Mouse (Mus musculus): ENCODE measurements around the gene Cdh26. TPM values are rescaled to one million over a fixed set of nuclear protein-coding genes. Genes with fewer than 3 reads are reported as not detected.
A peak's percentile ranks its signal among the peaks of the same experiment; 100 is the strongest.

The Cdh26 gene
- polyA plus RNA-seq, 1 experiment from 2014 or later, result 0.45 TPM

DNA sequence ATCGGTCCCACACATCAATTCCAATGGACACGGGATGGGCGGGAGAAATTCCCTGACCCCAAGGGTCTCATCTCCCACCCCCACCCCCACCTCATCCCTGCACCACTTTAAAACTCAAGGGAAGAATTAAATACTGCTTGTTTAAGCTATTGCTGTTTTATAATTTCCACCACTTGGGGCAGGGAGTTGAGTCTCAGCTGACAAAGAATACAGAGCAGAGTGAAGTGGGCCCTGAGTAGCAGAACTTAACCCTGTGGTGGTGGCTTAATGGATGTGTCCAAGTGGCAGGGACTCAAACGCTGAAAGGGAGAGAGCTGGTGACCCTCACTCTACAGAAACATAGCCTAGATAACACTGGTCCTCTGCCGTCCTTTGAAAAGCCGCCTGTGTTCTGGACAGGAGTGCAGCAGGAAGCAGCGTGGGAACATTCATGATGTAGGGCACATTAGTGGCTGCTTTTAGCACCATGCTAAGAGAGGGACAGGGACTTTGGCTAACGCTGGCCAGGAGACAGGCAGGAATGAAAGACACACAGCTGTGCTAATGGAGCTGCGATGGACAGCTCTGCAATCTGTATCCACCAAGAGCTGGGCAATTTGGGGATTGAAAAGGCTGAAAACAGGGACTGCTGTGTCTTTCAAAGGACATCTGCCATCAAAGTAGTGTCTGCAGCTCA is 60.1 kb downstream of the Cdh26 start:
- Histone ChIP-seq H3K27me3 (replicated peaks) (no peaks in the 10 kb centered on the region), H3K9ac (no peak overlapping the region), H3K4me1 (no peaks in the 10 kb centered on the region), H3K4me3 (replicated peaks) (no peak overlapping the region), H3K36me3 (no peaks in the 10 kb centered on the region), H3K4me2 (no peak overlapping the region), H3K27ac (no peak overlapping the region), H3K9me3 (no peaks in the 10 kb centered on the region)
- no peak for ATAC-seq (ENCODE audit: insufficient read depth, low FRiP score, low read depth)
- 65% methylated on average over 9 of the region's 9 CpGs for WGBS

DNA sequence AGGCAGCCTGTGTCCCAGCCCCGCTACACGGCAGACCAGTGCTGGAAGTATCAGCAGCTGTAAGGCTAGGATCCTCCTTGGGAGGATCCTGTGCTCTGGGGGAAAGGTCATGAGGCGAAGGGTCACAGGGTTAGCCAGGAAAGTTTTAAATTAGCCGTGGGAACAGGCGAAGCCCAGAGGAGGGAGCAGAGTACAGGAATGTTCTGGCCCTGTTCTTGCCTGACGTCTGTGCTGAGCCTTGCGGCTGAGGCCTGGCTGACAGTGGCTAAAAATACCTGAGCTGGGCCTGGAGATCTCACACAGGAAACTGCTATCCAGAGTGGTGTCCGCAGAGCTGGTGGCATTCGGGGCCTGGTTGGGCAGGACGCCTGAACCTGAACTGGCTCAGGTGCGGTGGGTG is 63.7 kb downstream of the Cdh26 start:
- H3K27ac ChIP-seq, result no peak overlapping the region
- H3K36me3 ChIP-seq, result no peaks in the 10 kb centered on the region
- WGBS, result 67% methylated on average over 11 of the region's 11 CpGs
- no peak overlapping the region for H3K4me2 ChIP-seq
- no peak for ATAC-seq (ENCODE audit: insufficient read depth, low FRiP score, low read depth)
- no peaks in the 10 kb centered on the region for H3K4me1 ChIP-seq
- no peaks in the 10 kb centered on the region for H3K9me3 ChIP-seq
- no peaks in the 10 kb centered on the region for H3K27me3 ChIP-seq (replicated peaks)
- H3K4me3 ChIP-seq (replicated peaks), result no peak overlapping the region
- H3K9ac ChIP-seq, result no peak overlapping the region

DNA sequence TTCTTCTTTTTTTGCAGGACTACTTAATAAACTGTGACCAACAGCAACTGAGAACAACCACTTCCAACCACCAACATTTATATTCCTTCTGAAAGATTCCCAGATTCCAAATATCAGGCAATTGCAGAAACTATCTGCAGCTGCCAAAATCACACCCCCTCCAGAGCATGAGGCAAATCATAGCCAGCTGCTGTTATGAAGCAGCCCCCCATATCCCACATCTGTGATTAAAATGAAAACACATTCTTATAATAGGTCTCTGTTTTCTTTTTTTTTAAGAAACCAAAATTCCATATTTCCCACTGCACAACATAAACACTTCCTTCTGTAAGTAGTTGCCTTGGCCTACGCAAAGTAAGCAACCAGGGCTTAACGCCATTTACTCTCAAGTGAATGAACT is 65.5 kb downstream of the Cdh26 start:
- Histone ChIP-seq H3K27ac (no peak overlapping the region), H3K9ac (no peak overlapping the region), H3K4me2 (no peak overlapping the region), H3K9me3 (no peaks in the 10 kb centered on the region), H3K4me1 (no peaks in the 10 kb centered on the region), H3K4me3 (replicated peaks) (no peak overlapping the region), H3K27me3 (replicated peaks) (no peaks in the 10 kb centered on the region), H3K36me3 (no peaks in the 10 kb centered on the region)
- 90% methylated on average over 2 of the region's 2 CpGs for WGBS
- ATAC-seq (ENCODE audit: insufficient read depth, low FRiP score, low read depth), result no peak

- H3K9ac ChIP-seq, result no peak overlapping the region
- no peaks in the 10 kb centered on the region for H3K4me1 ChIP-seq
- no peaks in the 10 kb centered on the region for H3K27me3 ChIP-seq (replicated peaks)
- H3K4me3 ChIP-seq (replicated peaks), result no peak overlapping the region
- WGBS, result 56% methylated on average over 1 of the region's 1 CpGs
- no peak overlapping the region for H3K4me2 ChIP-seq
- no peak for ATAC-seq (ENCODE audit: insufficient read depth, low FRiP score, low read depth)
- H3K27ac ChIP-seq, result no peak overlapping the region
- H3K36me3 ChIP-seq, result no peaks in the 10 kb centered on the region
- no peaks in the 10 kb centered on the region for H3K9me3 ChIP-seq
Observed at GRCm38 (mm10) chr2:178497900-178498299, 67.6 kb downstream of the Cdh26 start.

DNA sequence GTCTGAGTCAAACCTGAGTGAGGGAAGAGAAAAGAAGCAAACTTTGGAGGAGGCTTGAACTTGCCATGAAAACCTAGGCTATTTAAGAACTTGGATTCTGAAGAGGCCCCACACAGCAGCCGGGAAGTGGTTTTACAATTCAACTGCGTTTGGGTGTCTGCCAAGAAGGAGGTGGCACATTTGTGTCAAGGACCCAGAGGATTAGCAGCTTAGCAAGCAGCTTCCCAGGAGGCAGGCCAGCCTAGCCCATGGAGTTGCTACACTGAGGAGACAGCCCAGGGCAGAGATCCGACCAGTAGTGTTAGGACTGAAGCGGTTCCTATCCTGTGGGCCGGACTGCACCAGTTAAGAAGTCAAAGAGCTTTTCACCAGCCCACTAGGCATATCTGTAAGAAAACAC is 68.1 kb downstream of the Cdh26 start:
- Histone ChIP-seq H3K36me3 (no peaks in the 10 kb centered on the region), H3K27ac (no peak overlapping the region), H3K4me2 (no peak overlapping the region), H3K9me3 (no peaks in the 10 kb centered on the region), H3K4me3 (replicated peaks) (no peak overlapping the region), H3K9ac (no peak overlapping the region), H3K4me1 (no peaks in the 10 kb centered on the region), H3K27me3 (replicated peaks) (no peaks in the 10 kb centered on the region)
- ATAC-seq (ENCODE audit: insufficient read depth, low FRiP score, low read depth), result peak; percentile 61; the same call in 1 of the 2 replicates
- WGBS, result 53% methylated on average over 5 of the region's 5 CpGs

GRCm38 (mm10) chr2:178502469-178502868 is 72.1 kb downstream of the Cdh26 start:
- WGBS, result 56% methylated on average over 10 of the region's 10 CpGs
- Histone ChIP-seq H3K27me3 (replicated peaks) (no peaks in the 10 kb centered on the region), H3K4me1 (no peaks in the 10 kb centered on the region), H3K4me2 (no peak overlapping the region), H3K9me3 (no peaks in the 10 kb centered on the region), H3K36me3 (no peaks in the 10 kb centered on the region), H3K9ac (no peak overlapping the region), H3K4me3 (replicated peaks) (no peak overlapping the region), H3K27ac (no peak overlapping the region)
- no peak for ATAC-seq (ENCODE audit: insufficient read depth, low FRiP score, low read depth)

GRCm38 (mm10) chr2:178506056-178506455 is 75.7 kb downstream of the Cdh26 start:
- H3K4me3 ChIP-seq (replicated peaks), result no peak overlapping the region
- H3K27me3 ChIP-seq (replicated peaks), result no peaks in the 10 kb centered on the region
- H3K9me3 ChIP-seq, result no peaks in the 10 kb centered on the region
- peaks cover 6% of the 10 kb centered on the region; the same call in 1 of the 2 replicates for H3K4me1 ChIP-seq
- ATAC-seq (ENCODE audit: insufficient read depth, low FRiP score, low read depth), result no peak
- 51% methylated on average over 12 of the region's 12 CpGs for WGBS
- no peaks in the 10 kb centered on the region for H3K36me3 ChIP-seq
- H3K27ac ChIP-seq, result no peak overlapping the region
- no peak overlapping the region for H3K9ac ChIP-seq
- no peak overlapping the region for H3K4me2 ChIP-seq

DNA sequence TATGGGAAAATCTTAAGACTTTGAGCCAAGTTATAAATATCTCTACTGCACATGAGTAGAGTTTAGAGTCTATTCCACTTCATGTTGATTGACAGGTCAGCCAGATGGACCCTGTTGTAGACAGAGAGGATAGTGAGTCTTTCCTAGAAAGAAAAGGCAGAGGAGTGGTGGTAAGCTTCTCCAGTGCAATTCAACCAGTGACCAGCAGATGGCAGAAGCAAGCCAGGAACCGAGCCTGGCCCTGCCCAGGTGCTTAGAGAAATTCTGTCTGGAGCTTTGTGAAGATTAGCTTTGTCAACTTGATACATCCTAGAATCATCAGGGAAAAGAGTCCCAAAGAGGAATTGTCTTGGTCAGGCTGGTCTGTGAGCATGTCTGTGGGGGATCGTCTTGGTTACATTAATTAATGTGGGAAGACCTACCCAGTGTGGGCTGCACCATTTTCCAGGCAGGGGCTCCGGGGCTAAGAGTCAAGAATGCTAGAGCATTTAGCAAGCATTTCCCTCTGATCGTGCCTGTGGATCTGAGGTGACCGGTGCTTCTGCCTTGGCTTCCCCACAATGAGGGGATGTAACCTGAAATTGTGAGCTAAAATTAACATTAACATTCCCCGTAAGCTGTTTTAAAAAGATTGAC is 77.2 kb downstream of the Cdh26 start:
- Histone ChIP-seq H3K9me3 (no peaks in the 10 kb centered on the region), H3K27ac (no peak overlapping the region), H3K27me3 (replicated peaks) (no peaks in the 10 kb centered on the region), H3K9ac (no peak overlapping the region), H3K4me2 (no peak overlapping the region), H3K4me1 (peaks cover 6% of the 10 kb centered on the region; the same call in 1 of the 2 replicates), H3K36me3 (no peaks in the 10 kb centered on the region), H3K4me3 (replicated peaks) (no peak overlapping the region)
- ATAC-seq (ENCODE audit: insufficient read depth, low FRiP score, low read depth), result no peak
- 30% methylated on average over 6 of the region's 6 CpGs for WGBS

DNA sequence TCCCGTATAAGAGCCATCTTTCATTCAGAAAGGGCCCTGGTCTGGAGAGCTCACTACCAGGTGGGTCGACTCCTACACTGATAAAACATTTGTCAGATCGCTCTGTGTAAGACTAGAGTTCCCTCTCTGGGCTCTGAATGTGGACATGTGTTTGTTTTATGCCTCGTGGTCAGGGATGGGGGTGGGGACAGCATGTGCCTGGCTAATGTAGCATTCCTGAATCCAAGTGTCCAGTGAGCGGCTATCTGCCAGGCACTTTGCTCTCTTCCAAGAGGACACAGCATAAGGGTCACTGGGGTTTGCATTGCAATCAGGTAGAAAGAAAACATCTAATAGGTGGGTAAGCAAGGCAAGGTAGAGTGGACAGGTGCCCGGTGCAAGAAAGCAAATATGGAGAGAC is 77.9 kb downstream of the Cdh26 start:
- Histone ChIP-seq H3K27ac (no peak overlapping the region), H3K27me3 (replicated peaks) (no peaks in the 10 kb centered on the region), H3K4me3 (replicated peaks) (no peak overlapping the region), H3K36me3 (no peaks in the 10 kb centered on the region), H3K4me2 (no peak overlapping the region), H3K4me1 (peaks cover 6% of the 10 kb centered on the region; the same call in 1 of the 2 replicates), H3K9ac (no peak overlapping the region), H3K9me3 (no peaks in the 10 kb centered on the region)
- 45% methylated on average over 6 of the region's 6 CpGs for WGBS
- no peak for ATAC-seq (ENCODE audit: insufficient read depth, low FRiP score, low read depth)

DNA sequence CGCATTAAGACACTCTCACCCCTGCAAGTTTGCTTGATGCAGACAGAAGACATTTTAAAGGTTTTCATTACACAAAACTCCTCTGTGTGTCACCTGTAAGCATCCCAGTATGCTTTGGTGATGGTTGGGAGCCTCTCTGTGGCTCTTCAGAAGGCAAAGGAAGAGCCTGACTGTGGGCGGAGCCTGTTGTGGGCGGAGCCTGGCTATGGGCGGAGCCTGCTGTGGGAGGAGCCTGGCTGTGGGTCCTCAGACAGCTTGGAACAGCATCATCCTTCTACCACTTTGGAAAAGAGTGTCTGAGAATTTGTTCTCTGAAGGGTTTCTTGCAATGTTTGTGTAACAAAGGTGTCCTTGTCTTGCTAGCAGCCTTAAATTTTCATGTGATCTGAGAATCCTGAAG is 82.7 kb downstream of the Cdh26 start:
- no peak overlapping the region for H3K4me2 ChIP-seq
- H3K27me3 ChIP-seq (replicated peaks), result no peaks in the 10 kb centered on the region
- peaks cover 6% of the 10 kb centered on the region; the same call in 1 of the 2 replicates for H3K4me1 ChIP-seq
- no peak overlapping the region for H3K4me3 ChIP-seq (replicated peaks)
- no peaks in the 10 kb centered on the region for H3K36me3 ChIP-seq
- no peak overlapping the region for H3K27ac ChIP-seq
- 64% methylated on average over 4 of the region's 4 CpGs for WGBS
- H3K9ac ChIP-seq, result no peak overlapping the region
- H3K9me3 ChIP-seq, result no peaks in the 10 kb centered on the region
- no peak for ATAC-seq (ENCODE audit: insufficient read depth, low FRiP score, low read depth)

GRCm38 (mm10) chr2:178513636-178514071 is 83.3 kb downstream of the Cdh26 start:
- Histone ChIP-seq H3K27me3 (replicated peaks) (no peaks in the 10 kb centered on the region), H3K4me2 (no peak overlapping the region), H3K36me3 (no peaks in the 10 kb centered on the region), H3K27ac (no peak overlapping the region), H3K9ac (no peak overlapping the region), H3K4me3 (replicated peaks) (no peak overlapping the region), H3K4me1 (peaks cover 2% of the 10 kb centered on the region; the same call in 1 of the 2 replicates), H3K9me3 (no peaks in the 10 kb centered on the region)
- ATAC-seq (ENCODE audit: insufficient read depth, low FRiP score, low read depth), result 0 out of 2 replicates have a peak, but pooled peaks have one; percentile 16
- WGBS, result 45% methylated on average over 16 of the region's 16 CpGs

DNA sequence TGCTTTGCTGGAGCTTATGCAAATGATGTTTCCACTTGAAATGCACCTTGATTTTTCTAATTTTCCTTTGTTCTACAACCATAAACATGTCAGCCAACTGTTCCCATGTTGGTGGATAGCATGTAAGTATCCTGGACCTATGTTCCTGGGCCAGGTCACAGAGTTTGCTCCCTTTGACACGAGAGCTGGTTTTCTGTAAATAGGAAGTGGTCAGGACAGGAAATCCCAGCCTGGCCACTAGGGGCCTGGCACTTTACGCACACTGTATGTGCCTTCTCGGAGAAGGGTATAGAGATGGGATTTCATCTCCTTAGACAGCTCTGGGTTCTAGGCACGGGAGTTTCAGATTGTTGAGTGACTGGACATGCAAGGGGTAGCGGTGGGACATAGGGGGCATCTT is 86.1 kb downstream of the Cdh26 start:
- H3K4me2 ChIP-seq, result no peak overlapping the region
- 76% methylated on average over 5 of the region's 5 CpGs for WGBS
- no peaks in the 10 kb centered on the region for H3K27me3 ChIP-seq (replicated peaks)
- H3K4me3 ChIP-seq (replicated peaks), result no peak overlapping the region
- ATAC-seq (ENCODE audit: insufficient read depth, low FRiP score, low read depth), result no peak
- no peaks in the 10 kb centered on the region for H3K36me3 ChIP-seq
- no peaks in the 10 kb centered on the region for H3K4me1 ChIP-seq
- no peak overlapping the region for H3K9ac ChIP-seq
- H3K27ac ChIP-seq, result no peak overlapping the region
- no peaks in the 10 kb centered on the region for H3K9me3 ChIP-seq

Measured in stomach, embryonic 15.5 days (tissue).